Mouse (Mus musculus) urinary bladder, postnatal 14 days (tissue): ENCODE results near the gene Senp5.

ENCODE experiments used
- DNase-seq: peaks from one replicate; pipeline ENCODE4 v3.0.0; 2021; ENCODE audit warnings: low spot score

Senp5 gene

GRCm38 (mm10) chr16:31940586-31940985, 62.5 kb downstream of the Senp5 start:
- DNase-seq, result no peak

GRCm38 (mm10) chr16:31938856-31939255, 64.2 kb downstream of the Senp5 start:
- DNase-seq, result no peak

DNA sequence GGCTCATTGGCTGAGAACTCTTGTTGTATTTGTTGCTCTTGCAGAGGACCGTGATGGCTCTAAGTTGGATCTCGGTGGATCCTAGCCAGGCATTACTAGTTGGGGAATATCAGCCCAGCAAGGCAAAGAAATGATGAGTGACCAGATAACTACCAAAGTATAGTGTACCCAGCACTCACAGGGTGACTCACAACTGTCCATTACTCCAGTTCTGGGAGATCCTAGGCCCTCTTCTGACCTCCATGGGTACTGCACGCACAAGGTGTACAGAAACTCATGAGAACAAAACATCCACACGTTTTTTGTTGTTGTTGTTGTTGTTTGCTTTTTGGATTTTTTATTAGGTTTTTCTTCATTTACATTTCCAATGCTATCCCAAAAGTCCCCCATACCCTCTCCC, 66.5 kb downstream of the Senp5 start:
- DNase-seq, result no peak

GRCm38 (mm10) chr16:31935091-31935979, 67.8 kb downstream of the Senp5 start:
- no peak for DNase-seq

DNA sequence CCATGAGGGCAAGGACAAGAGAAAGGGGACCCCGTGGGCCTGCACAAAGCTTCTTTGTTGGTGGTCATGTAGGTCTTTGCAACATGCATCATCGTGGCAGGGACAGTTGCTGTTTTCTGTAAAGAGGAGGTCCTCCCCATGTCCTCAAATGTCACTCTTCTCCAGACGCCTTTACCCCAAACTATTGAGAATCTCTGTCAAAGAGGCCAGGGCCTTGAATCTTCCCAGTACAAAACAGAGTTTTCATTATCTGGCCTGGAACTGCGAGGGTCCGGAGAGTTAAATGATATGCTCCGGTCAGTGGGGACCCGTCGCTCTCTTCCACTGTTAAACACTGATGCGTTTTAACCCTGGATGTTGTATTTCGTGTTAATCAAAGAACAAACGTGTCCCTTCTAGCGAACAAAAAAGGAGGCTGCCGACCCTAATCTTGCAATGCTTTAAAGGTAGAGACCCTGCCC, 68.5 kb downstream of the Senp5 start:
- DNase-seq, result no peak

DNA sequence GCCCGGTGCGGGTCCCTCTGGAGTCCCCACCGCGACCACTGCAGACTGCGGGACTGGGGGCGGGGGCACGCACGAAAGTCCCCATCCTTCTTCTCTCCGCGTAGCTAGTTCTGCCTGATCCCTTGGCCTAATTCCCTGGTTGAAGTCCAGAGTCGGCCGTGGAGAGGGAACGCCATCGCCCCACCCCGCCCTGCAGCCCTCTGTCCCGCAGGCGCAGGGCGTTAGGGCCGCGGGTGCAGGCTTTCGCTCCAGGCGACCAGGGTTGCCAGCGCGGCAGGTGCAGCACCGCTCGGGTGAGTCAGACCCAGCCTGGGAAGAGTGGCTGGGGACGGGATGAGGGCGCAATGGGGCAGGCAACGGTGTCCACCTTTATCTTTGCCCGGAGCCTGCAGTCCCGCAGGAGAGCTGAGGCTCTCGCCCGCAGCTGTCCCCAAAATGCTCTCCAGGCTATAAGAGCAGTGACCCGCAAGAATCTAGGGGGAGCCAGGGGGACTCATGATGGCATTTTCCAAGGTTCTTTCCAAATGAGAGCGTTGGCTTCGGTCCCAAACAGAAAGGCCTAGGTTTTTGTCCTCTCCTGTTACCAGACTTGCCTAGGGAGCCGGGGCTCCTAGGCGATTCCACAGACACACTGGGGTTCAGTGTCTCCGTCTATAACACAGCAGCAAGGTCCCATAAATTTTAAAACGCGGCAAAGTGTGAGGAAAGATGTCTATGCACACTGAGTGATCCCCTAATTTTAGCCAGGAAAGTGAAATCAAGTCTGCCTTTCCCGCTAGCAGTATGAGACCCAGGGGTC, 69.1 kb downstream of the Senp5 start, which contains the start of gene Pigz:
TSS of gene Pigz (plus strand) at position 101 of the 799 bp plus-strand sequence.
- DNase-seq, result peak; percentile 68

- peak; percentile 87 for DNase-seq
Measured at GRCm38 (mm10) chr16:31932840-31933697, 70.0 kb downstream of the Senp5 start.

DNA sequence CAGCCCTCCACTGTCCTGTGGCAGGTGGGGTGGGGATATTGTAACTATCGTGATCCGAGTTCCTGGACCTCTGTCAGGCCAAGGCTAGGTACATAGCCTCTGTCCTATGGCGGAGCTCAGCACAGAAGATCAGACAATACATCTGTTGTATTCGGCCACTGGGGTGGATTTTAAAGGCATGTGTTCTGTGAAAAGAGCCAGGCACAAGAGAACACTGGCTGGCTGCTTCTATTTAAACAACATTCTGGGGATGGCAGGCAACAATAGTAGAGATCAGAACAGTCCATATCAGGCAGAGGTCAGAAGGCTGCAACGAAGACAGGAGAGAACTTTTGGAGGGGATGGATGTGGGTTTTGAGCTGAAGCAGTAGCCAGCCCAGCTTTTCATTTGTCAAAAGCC, 70.8 kb downstream of the Senp5 start:
- no peak for DNase-seq

- no peak for DNase-seq
Measured at GRCm38 (mm10) chr16:31931330-31931729, 71.8 kb downstream of the Senp5 start.

DNA sequence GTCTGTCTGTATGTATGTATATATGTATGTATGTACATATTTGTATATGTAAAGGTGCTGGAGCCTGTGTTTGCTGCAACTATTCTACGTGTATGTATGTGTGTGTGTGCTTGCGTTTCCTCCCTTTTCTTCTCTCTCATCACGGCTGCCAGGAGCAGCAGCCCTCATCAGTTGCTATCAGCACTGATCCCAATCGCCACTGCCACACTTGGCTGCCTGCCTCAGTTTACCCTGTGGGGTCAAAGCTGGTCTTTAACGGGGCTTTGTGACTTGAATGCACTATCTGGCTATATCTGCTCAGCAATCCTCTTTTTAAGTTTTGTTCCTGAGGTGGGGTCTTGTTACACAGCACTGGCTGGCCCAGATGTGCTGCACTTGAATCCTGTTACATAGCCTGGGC, 75.7 kb downstream of the Senp5 start:
- DNase-seq, result no peak

DNA sequence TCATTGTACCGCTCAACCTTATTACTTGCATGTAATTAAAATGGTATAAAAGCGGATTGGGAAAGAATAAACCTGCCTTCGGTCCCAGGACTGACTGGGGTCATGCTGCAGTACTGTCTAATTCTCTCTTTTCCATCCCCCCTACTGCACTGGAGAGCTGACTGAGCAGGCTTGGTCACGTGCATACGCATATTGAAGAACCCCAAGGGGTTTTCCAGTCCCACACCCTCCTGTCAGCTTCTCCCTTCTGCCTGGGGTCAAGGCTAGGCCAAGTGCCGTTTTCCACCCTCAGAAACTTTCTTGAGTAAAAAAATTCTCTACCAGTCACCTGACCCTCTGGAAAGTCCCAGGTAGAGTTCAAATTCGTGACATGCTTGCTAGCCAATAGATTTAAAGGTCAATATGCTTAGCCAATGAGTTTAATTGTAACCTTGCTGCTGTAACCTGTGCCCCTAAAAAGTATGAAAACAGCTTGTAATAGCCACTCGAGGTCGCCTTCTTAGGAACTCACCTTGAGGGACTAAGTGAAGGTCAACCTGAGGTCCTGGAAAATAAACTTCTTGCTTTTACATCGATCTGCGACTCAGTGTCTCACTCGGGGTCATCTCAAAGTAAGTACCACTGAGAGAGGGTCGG, 76.4 kb downstream of the Senp5 start:
- DNase-seq, result no peak

GRCm38 (mm10) chr16:31926091-31926490, 77.0 kb downstream of the Senp5 start:
- DNase-seq, result no peak

DNA sequence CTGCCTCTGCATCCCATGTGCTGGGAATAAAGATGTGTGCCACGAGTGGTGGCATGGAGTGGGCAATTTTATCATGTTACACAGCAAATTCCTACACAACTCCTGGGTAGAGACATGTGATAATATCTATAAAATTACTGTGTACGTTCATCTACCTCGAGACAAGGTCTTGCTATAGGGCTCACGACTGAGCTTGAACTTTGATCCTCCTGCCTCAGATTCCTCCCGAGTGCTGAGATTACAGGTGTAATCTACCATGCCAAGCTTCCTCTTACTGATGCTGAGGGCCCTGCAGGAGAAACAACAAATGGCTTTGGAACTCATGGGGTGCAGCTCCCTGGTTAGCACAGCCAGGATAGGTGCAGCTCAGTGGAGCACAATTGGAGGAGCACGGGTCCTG, 78.7 kb downstream of the Senp5 start:
- no peak for DNase-seq

DNA sequence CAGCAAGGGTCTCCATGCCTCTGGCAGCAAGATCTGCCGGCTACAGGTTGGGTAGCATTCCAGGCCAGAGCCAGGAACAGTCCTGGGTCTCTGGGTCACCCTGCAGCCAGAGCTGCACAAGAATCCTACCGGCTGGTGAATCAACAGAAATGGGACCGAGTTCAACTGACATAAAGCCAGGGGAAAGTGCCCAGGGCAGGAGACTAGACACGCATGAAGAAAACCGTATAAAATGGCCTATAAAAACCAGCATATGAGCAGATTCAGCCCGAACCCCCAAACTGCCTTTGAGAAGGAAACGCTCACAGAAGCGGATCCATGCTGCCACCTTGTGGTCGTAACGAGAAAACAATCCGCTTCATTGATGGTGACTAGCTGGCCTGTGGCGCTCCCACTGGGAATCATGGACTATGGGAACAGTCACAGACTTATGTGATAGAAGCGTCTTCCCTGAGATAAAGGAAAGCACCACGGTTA, 84.8 kb downstream of the Senp5 start:
- DNase-seq, result peak; percentile 76

GRCm38 (mm10) chr16:31917776-31918175, 85.3 kb downstream of the Senp5 start:
- no peak for DNase-seq

- DNase-seq, result no peak
Measured at GRCm38 (mm10) chr16:31910281-31910847, 92.7 kb downstream of the Senp5 start.
